In genomic region chr15:103343008-103343407, GRCm38 (mm10) we compare ENCODE assay signal across 12 mouse cellular contexts. TPM values are rescaled to one million over a fixed set of nuclear protein-coding genes. Genes with fewer than 3 reads are reported as not detected.
"Had no signal": no experiment of that assay in that cellular context is flagged by ENCODE, and none has a peak within 500 bp of the region (broad histone marks: within the 10 kb centered on the region; RNA-seq: fewer than 3 reads in every experiment).

No protein-coding gene starts in this region.

- H3K27ac ChIP-seq: liver, embryonic 15.5 days; lung, embryonic 15.5 days; macrophage; midbrain, embryonic 12.5 days; midbrain, embryonic 15.5 days; neural tube, embryonic 12.5 days; stomach, embryonic 15.5 days; stomach, postnatal 0 days had no signal

- H3K9ac ChIP-seq: liver, embryonic 15.5 days; liver, postnatal 0 days; lung, embryonic 15.5 days; midbrain, embryonic 12.5 days; midbrain, embryonic 15.5 days; neural tube, embryonic 12.5 days; stomach, embryonic 15.5 days had no signal

- ATAC-seq: midbrain, embryonic 15.5 days had no signal

- H3K4me2 ChIP-seq: liver, embryonic 15.5 days; lung, embryonic 15.5 days; midbrain, embryonic 12.5 days; midbrain, embryonic 15.5 days; neural tube, embryonic 12.5 days; stomach, embryonic 15.5 days had no signal

- H3K36me3 ChIP-seq: midbrain, embryonic 15.5 days had no signal

- H3K27me3 ChIP-seq: megakaryocyte, embryonic 14.5 days had no signal

- H3K9me3 ChIP-seq: liver, embryonic 15.5 days; lung, embryonic 15.5 days; megakaryocyte, embryonic 14.5 days; midbrain, embryonic 12.5 days; midbrain, embryonic 15.5 days; neural tube, embryonic 12.5 days; stomach, embryonic 15.5 days had no signal

- H3K4me3 ChIP-seq: liver, embryonic 15.5 days; lung, embryonic 15.5 days; midbrain, embryonic 12.5 days; midbrain, embryonic 15.5 days; neural tube, embryonic 12.5 days; stomach, embryonic 15.5 days had no signal

RNA-seq across cellular contexts. Expression of gene Gpr84, which starts 32.6 kb away (rescaled TPM):
- total RNA-seq: neutrophil, adult 5-6 weeks had no signal
- polyA plus RNA-seq: urinary bladder, adult 2 months had no signal
